Mouse (Mus musculus): ENCODE data around the gene Ltb. TPM values are rescaled to one million over a fixed set of nuclear protein-coding genes. Genes with fewer than 3 reads are reported as not detected.

The Ltb gene
- polyA plus RNA-seq, 1 experiment from 2014 or later: 2.2 TPM

DNA sequence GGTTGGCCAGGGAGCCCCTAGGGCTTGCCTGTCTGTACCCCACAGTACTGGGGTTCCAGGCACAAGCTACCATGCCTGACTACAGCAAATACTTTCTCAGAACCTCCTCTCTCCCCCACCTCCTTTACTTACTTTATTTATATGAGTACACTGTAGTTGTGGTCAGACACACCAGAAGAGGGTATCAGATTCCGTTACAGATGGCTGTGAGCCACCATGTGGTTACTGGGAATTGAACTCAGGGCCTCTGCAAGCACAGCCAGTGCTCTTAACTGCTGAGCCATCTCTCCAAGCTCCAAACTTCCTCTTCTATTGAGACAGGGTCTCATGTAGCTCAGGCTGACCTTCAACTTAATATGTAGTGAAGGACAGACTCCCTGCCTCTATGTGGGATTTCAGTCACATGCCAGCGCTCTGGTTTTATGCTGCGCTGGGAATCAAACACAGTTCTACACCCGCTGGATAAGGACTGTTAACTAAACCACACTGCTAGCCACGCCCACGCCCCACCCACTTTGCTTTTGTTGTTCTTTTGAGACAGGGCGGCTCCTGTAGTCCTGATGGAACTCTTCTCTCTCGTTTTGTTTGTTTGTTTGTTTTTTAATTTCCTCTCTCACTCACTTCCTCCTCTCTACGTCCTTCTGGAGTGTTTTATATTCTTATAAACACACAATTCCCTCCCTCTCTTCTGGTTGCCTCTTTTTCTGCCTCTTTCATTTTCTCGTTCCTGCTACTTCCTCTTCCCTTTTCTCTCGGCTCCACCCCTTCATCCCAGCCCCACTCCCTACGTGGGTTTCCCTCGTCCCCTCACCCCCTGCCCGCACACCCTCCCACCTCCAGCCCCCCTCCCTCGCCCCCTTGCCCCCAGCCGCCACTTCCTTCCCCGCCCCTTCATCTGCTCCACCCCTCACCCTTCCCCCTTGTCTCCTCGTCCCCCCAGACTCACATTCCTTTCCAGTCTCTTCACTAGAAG, 8.3 kb upstream of the Ltb start:
- H3K27ac ChIP-seq: peak overlapping the region; percentile 76
- peak; percentile 66; the same call in 1 of the 2 replicates for ATAC-seq (ENCODE audit: borderline replicate concordance, extremely low read depth, low FRiP score, low TSS enrichment)
- no peaks in the 10 kb centered on the region for H3K27me3 ChIP-seq
- WGBS: 3% methylated on average over 18 of the region's 18 CpGs
- H3K4me1 ChIP-seq: peaks cover 9% of the 10 kb centered on the region
- peak overlapping the region; percentile 48 for H3K4me3 ChIP-seq
- H3K9ac ChIP-seq: peak overlapping the region; percentile 36
- H3K4me2 ChIP-seq: peak overlapping the region; percentile 62
- no peaks in the 10 kb centered on the region for H3K36me3 ChIP-seq
- H3K9me3 ChIP-seq: no peaks in the 10 kb centered on the region

GRCm38 (mm10) chr17:35186681-35187080, 7.6 kb upstream of the Ltb start:
- 1% methylated on average over 4 of the region's 4 CpGs for WGBS
- peak overlapping the region; percentile 76 for H3K27ac ChIP-seq
- H3K27me3 ChIP-seq: no peaks in the 10 kb centered on the region
- peaks cover 9% of the 10 kb centered on the region for H3K4me1 ChIP-seq
- ATAC-seq (ENCODE audit: borderline replicate concordance, extremely low read depth, low FRiP score, low TSS enrichment): 0 out of 2 replicates have a peak, but pooled peaks have one; percentile 36
- peak overlapping the region; percentile 62 for H3K4me2 ChIP-seq
- H3K9ac ChIP-seq: no peak overlapping the region
- peak overlapping the region; percentile 48 for H3K4me3 ChIP-seq
- no peaks in the 10 kb centered on the region for H3K9me3 ChIP-seq
- no peaks in the 10 kb centered on the region for H3K36me3 ChIP-seq

DNA sequence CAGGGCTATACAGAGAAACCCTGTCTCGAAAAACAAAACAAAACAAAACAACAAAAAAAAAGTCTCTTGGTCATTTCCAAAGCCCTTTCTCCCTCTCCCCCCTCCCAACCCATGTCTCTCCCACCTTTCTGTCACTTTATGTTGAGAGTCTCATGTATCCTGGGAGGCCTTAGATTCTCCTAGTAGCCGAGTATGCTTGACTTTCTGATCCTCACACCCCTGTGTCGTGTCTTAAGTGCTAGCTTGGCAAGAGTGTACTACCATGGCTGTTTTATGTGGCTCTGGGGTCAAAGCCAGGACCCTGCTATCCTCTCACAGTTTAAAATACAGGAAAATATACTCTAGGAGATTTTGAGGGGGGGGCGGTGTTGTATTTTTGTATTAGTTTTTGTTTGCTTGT, 6.9 kb upstream of the Ltb start:
- H3K36me3 ChIP-seq: no peaks in the 10 kb centered on the region
- H3K4me1 ChIP-seq: peaks cover 9% of the 10 kb centered on the region
- no peak overlapping the region for H3K4me2 ChIP-seq
- ATAC-seq (ENCODE audit: borderline replicate concordance, extremely low read depth, low FRiP score, low TSS enrichment): no peak
- no peak overlapping the region for H3K9ac ChIP-seq
- no peaks in the 10 kb centered on the region for H3K27me3 ChIP-seq
- no peak overlapping the region for H3K4me3 ChIP-seq
- H3K27ac ChIP-seq: no peak overlapping the region
- WGBS: 54% methylated on average over 4 of the region's 4 CpGs
- H3K9me3 ChIP-seq: no peaks in the 10 kb centered on the region

DNA sequence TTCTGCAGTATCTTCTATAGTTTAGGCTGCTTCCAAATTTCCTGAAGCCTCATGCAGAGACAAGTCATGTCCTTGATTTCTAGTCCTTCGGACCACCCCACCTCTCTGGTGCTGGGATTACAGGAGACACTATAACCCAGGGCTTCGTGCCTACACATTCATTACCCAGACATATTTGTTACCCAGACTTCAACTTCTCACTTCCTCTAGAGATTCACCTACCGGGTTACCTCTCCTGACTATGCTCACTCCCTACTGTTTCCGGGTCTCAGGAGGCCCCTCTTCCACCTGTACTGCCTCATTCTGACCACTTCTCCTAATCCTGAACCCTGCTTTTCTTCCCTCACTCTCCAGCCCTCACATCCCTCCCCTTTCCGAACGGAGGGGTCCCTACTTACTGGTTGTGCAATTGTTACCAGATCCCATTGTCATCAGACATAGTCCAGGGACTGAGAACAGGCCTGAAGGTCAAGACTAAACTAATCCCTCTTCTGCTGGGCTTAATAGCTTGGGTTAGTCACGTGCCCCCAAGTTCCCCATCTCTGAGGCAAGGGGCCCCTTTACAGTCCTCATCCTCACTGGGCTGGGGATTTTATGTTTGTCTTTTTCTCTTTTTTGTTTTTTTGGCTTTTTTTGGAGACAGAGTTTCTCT, 6.2 kb upstream of the Ltb start, which contains the start of gene Lst1:
Lst1 (minus strand) TSS at position 481 of the 652 bp plus-strand sequence.
- Histone ChIP-seq H3K9ac (no peak within 1 kb of the TSS), H3K9me3 (no peaks in the 10 kb centered on the region), H3K27me3 (no peaks in the 10 kb centered on the region), H3K4me3 (no peak within 1 kb of the TSS), H3K27ac (no peak within 1 kb of the TSS), H3K4me2 (no peak within 1 kb of the TSS), H3K36me3 (no peaks in the 10 kb centered on the region), H3K4me1 (peaks cover 9% of the 10 kb centered on the region)
- WGBS: 71% methylated on average over 7 of the region's 7 CpGs
- no peak for ATAC-seq (ENCODE audit: borderline replicate concordance, extremely low read depth, low FRiP score, low TSS enrichment)

DNA sequence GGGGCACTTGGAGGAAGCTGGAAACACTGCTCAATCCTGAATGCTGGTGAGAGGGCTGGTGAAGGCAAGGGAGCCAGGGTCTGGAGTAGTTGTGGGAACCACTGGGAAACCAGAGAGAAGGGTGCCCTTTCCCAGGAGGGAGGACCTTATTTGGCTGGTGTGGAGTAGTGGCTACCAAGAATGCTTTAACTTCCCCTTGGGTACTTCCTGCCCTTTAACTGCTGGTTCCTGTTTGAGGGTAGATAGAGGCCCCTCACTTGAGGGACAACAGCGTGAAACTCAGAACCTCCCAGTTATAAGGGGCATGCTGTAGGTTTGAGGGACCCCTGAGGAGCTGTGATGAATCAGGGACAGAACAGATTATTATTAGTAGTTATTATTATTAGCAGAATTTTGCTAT, 5.1 kb upstream of the Ltb start:
- H3K4me3 ChIP-seq: no peak overlapping the region
- no peaks in the 10 kb centered on the region for H3K9me3 ChIP-seq
- no peak overlapping the region for H3K9ac ChIP-seq
- peaks cover 9% of the 10 kb centered on the region for H3K4me1 ChIP-seq
- no peaks in the 10 kb centered on the region for H3K36me3 ChIP-seq
- H3K27me3 ChIP-seq: peaks cover 6% of the 10 kb centered on the region; the same call in 1 of the 2 replicates
- WGBS: 41% methylated on average over 1 of the region's 1 CpGs
- no peak overlapping the region for H3K4me2 ChIP-seq
- no peak for ATAC-seq (ENCODE audit: borderline replicate concordance, extremely low read depth, low FRiP score, low TSS enrichment)
- H3K27ac ChIP-seq: no peak overlapping the region

DNA sequence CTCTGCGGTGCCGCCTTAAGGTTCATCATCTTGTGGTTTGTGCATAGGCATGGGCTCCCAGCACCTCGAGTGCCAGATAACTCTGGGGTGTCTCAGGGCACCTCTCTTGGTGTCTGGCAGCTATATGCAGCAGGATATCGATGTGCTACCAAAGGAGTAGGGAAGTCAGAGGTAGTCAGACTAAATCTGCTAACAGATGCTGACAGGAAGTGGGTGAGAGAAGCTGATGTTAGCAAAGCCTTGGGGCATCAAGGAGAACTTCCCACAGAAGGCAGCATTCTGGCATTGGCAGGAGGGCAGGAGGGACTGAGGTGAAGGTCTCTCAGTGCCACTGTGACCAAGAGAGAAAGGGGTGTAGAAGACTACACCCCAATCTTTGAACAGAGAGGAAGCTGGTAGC, 4.1 kb upstream of the Ltb start:
- 62% methylated on average over 4 of the region's 4 CpGs for WGBS
- peaks cover 15% of the 10 kb centered on the region for H3K27me3 ChIP-seq
- H3K9me3 ChIP-seq: no peaks in the 10 kb centered on the region
- no peaks in the 10 kb centered on the region for H3K36me3 ChIP-seq
- no peak overlapping the region for H3K27ac ChIP-seq
- no peak overlapping the region for H3K4me3 ChIP-seq
- no peak overlapping the region for H3K4me2 ChIP-seq
- ATAC-seq (ENCODE audit: borderline replicate concordance, extremely low read depth, low FRiP score, low TSS enrichment): no peak
- no peak overlapping the region for H3K9ac ChIP-seq
- peaks cover 9% of the 10 kb centered on the region for H3K4me1 ChIP-seq

GRCm38 (mm10) chr17:35191723-35192122, 2.5 kb upstream of the Ltb start:
- Histone ChIP-seq H3K4me2 (no peak overlapping the region), H3K4me1 (peaks cover 13% of the 10 kb centered on the region), H3K9ac (no peak overlapping the region), H3K9me3 (no peaks in the 10 kb centered on the region), H3K4me3 (no peak overlapping the region), H3K27me3 (peaks cover 32% of the 10 kb centered on the region), H3K27ac (no peak overlapping the region), H3K36me3 (no peaks in the 10 kb centered on the region)
- no peak for ATAC-seq (ENCODE audit: borderline replicate concordance, extremely low read depth, low FRiP score, low TSS enrichment)
- WGBS: 52% methylated on average over 2 of the region's 2 CpGs

DNA sequence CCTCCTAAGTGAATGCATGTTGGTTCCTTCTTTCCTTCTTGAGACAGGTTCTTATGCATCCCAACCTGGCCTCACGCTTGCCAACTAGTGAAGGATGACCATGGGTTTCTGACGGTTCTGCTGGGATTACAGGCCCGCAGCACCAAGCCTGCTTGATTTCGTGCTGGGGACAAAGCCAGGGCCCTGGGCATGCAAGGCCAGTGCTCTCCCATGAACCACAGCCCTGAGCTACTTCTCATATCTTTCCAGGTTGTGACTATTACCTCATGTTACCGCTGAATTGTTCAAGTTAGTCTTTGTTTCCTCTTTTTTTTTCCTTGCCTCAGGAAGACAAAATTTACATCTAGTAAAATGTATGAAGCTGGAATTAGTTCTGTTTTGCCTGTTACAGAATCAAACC, 1.3 kb upstream of the Ltb start:
- peaks cover 40% of the 10 kb centered on the region for H3K27me3 ChIP-seq
- no peak overlapping the region for H3K4me2 ChIP-seq
- H3K4me1 ChIP-seq: peaks cover 13% of the 10 kb centered on the region
- no peak overlapping the region for H3K4me3 ChIP-seq
- WGBS: 77% methylated on average over 5 of the region's 5 CpGs
- no peaks in the 10 kb centered on the region for H3K9me3 ChIP-seq
- no peak for ATAC-seq (ENCODE audit: borderline replicate concordance, extremely low read depth, low FRiP score, low TSS enrichment)
- H3K27ac ChIP-seq: no peak overlapping the region
- H3K36me3 ChIP-seq: no peaks in the 10 kb centered on the region
- H3K9ac ChIP-seq: no peak overlapping the region

DNA sequence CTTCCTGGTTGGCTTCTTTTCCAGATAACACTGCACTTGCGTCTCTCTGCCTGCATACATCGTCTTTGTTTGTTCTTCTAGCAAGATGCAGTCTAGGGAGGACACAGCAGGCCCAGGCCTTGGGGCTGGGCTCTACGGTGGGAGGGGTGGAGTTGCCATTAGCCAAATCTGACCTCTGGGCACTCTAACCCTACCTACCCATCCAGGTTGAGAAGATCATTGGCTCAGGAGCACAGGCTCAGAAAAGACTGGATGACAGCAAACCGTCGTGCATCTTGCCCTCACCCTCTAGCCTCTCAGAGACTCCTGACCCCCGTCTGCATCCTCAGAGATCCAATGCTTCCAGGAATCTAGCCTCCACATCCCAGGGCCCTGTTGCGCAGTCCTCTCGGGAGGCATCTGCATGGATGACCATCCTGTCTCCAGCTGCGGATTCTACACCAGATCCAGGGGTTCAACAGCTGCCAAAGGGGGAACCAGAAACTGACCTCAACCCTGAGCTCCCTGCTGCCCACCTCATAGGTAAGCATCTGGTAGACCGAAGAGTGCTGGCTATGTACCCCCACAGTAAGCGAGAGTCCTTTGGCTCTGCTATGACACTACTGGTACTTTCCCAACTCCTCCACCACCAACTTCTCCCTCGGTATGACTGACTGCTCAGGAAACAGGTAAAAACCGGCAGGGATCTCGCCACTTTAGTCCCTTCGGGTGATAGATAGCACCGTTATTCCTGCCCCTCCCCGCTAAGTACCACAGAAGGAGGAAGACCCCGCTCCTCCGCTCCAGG, 798 bp downstream of the Ltb start:
- 29% methylated on average over 19 of the region's 19 CpGs for WGBS
- H3K9ac ChIP-seq: peak overlapping the region; percentile 38
- no peak for ATAC-seq (ENCODE audit: borderline replicate concordance, extremely low read depth, low FRiP score, low TSS enrichment)

DNA sequence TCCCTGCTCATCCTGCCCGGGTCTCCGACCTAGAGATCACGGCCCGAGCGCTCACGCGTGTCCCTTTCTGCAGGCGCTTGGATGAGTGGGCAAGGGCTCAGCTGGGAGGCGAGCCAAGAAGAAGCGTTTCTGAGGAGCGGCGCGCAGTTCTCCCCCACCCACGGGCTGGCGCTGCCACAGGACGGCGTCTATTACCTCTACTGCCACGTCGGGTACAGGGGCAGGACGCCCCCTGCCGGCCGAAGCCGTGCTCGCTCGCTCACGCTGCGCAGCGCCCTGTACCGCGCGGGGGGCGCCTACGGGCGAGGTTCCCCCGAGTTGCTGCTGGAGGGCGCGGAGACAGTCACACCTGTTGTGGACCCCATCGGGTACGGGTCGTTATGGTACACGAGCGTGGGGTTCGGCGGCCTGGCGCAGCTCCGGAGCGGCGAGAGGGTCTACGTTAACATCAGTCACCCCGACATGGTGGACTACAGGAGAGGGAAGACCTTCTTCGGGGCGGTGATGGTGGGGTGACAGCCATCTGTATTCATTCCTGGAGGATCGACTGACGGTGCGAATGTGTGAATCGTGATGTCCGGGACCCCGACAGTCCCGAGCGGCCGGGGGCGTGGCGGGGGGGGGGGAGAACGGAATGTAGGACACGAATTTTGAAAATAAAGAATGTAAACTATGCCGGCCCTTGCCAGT, 1.5 kb downstream of the Ltb start:
- Histone ChIP-seq H3K4me2 (peak overlapping the region; percentile 78), H3K27me3 (peaks cover 60% of the 10 kb centered on the region), H3K4me1 (peaks cover 13% of the 10 kb centered on the region), H3K9me3 (no peaks in the 10 kb centered on the region), H3K36me3 (no peaks in the 10 kb centered on the region), H3K4me3 (peak overlapping the region; percentile 42), H3K27ac (no peak overlapping the region), H3K9ac (peak overlapping the region; percentile 38)
- WGBS: under 1% methylated on average over 64 of the region's 66 CpGs
- peak; percentile 40; the same call in 1 of the 2 replicates for ATAC-seq (ENCODE audit: borderline replicate concordance, extremely low read depth, low FRiP score, low TSS enrichment)

More for the DNA sequence above, 798 bp downstream of the Ltb start:
- Histone ChIP-seq H3K36me3 (no peaks in the 10 kb centered on the region), H3K4me2 (peak overlapping the region; percentile 78), H3K4me1 (peaks cover 13% of the 10 kb centered on the region), H3K27ac (no peak overlapping the region), H3K4me3 (peak overlapping the region; percentile 42), H3K27me3 (peaks cover 53% of the 10 kb centered on the region), H3K9me3 (no peaks in the 10 kb centered on the region)

GRCm38 (mm10) chr17:35196321-35196641, 2.0 kb downstream of the Ltb start:
- peaks cover 13% of the 10 kb centered on the region for H3K4me1 ChIP-seq
- peak overlapping the region; percentile 42 for H3K4me3 ChIP-seq
- H3K9ac ChIP-seq: peak overlapping the region; percentile 38
- no peaks in the 10 kb centered on the region for H3K9me3 ChIP-seq
- no peaks in the 10 kb centered on the region for H3K36me3 ChIP-seq
- H3K27ac ChIP-seq: no peak overlapping the region
- 24% methylated on average over 9 of the region's 9 CpGs for WGBS
- no peak for ATAC-seq (ENCODE audit: borderline replicate concordance, extremely low read depth, low FRiP score, low TSS enrichment)
- peak overlapping the region; percentile 78 for H3K4me2 ChIP-seq
- H3K27me3 ChIP-seq: peaks cover 65% of the 10 kb centered on the region

All from lung, embryonic 15.5 days (tissue).